Mouse (Mus musculus): ENCODE results near the gene Cbx4. TPM values are rescaled to one million over a fixed set of nuclear protein-coding genes. Genes with fewer than 3 reads are reported as not detected.
"Not testable (repeated sequence)": the region's sequence is repeated elsewhere in the genome, so short reads cannot be mapped to it uniquely, and the experiment has no call there.

Gene Cbx4
- polyA plus RNA-seq, 1 experiment from 2014 or later = 9.8 TPM

- H3K36me3 ChIP-seq = no peaks in the 10 kb centered on the region
- H3K4me1 ChIP-seq (replicated peaks) = peaks cover 20% of the 10 kb centered on the region
- no peak overlapping the region for H3K27ac ChIP-seq
- H3K9me3 ChIP-seq = no peaks in the 10 kb centered on the region
- H3K4me2 ChIP-seq = no peak overlapping the region
- H3K27me3 ChIP-seq = 0 out of 2 replicates have a peak, but pooled peaks cover 3% of the 10 kb centered on the region
- H3K4me3 ChIP-seq (replicated peaks) = no peak overlapping the region
- no peak for ATAC-seq (ENCODE audit: insufficient number of reproducible peaks, insufficient read depth, low FRiP score, low TSS enrichment, low read depth)
- 79% methylated on average over 10 of the region's 10 CpGs for WGBS
- H3K9ac ChIP-seq (replicated peaks) = no peak overlapping the region
Measured at GRCm38 (mm10) chr11:119108573-119109263, 22.7 kb upstream of the Cbx4 start.

- Histone ChIP-seq H3K27me3 (peaks cover 6% of the 10 kb centered on the region; the same call in 1 of the 2 replicates), H3K4me3 (replicated peaks) (no peak overlapping the region), H3K4me1 (replicated peaks) (peaks cover 20% of the 10 kb centered on the region), H3K9me3 (no peaks in the 10 kb centered on the region), H3K9ac (replicated peaks) (no peak overlapping the region), H3K4me2 (no peak overlapping the region), H3K27ac (no peak overlapping the region), H3K36me3 (no peaks in the 10 kb centered on the region)
- 71% methylated on average over 6 of the region's 6 CpGs for WGBS
- ATAC-seq (ENCODE audit: insufficient number of reproducible peaks, insufficient read depth, low FRiP score, low TSS enrichment, low read depth) = no peak
Measured at GRCm38 (mm10) chr11:119106289-119106688, 20.3 kb upstream of the Cbx4 start.

- Histone ChIP-seq H3K36me3 (no peaks in the 10 kb centered on the region), H3K9me3 (no peaks in the 10 kb centered on the region), H3K9ac (replicated peaks) (no peak overlapping the region), H3K27me3 (peaks cover 6% of the 10 kb centered on the region; the same call in 1 of the 2 replicates), H3K4me3 (replicated peaks) (no peak overlapping the region), H3K4me1 (replicated peaks) (peaks cover 20% of the 10 kb centered on the region), H3K27ac (no peak overlapping the region), H3K4me2 (no peak overlapping the region)
- 34% methylated on average over 8 of the region's 8 CpGs for WGBS
- ATAC-seq (ENCODE audit: insufficient number of reproducible peaks, insufficient read depth, low FRiP score, low TSS enrichment, low read depth) = no peak
Measured at GRCm38 (mm10) chr11:119105748-119106147, 19.7 kb upstream of the Cbx4 start.

- Histone ChIP-seq H3K4me3 (replicated peaks) (no peak overlapping the region), H3K27me3 (peaks cover 6% of the 10 kb centered on the region; the same call in 1 of the 2 replicates), H3K9me3 (no peaks in the 10 kb centered on the region), H3K4me1 (replicated peaks) (peaks cover 20% of the 10 kb centered on the region), H3K27ac (no peak overlapping the region), H3K9ac (replicated peaks) (no peak overlapping the region), H3K36me3 (no peaks in the 10 kb centered on the region), H3K4me2 (no peak overlapping the region)
- no peak for ATAC-seq (ENCODE audit: insufficient number of reproducible peaks, insufficient read depth, low FRiP score, low TSS enrichment, low read depth)
- 69% methylated on average over 7 of the region's 7 CpGs for WGBS
Measured at GRCm38 (mm10) chr11:119105071-119105609, 19.1 kb upstream of the Cbx4 start.

GRCm38 (mm10) chr11:119103991-119104390 is 18.0 kb upstream of the Cbx4 start:
- H3K27me3 ChIP-seq = peaks cover 9% of the 10 kb centered on the region
- H3K4me2 ChIP-seq = no peak overlapping the region
- H3K9me3 ChIP-seq = no peaks in the 10 kb centered on the region
- no peaks in the 10 kb centered on the region for H3K36me3 ChIP-seq
- ATAC-seq (ENCODE audit: insufficient number of reproducible peaks, insufficient read depth, low FRiP score, low TSS enrichment, low read depth) = no peak
- H3K4me3 ChIP-seq (replicated peaks) = no peak overlapping the region
- no peak overlapping the region for H3K9ac ChIP-seq (replicated peaks)
- no peak overlapping the region for H3K27ac ChIP-seq
- H3K4me1 ChIP-seq (replicated peaks) = peaks cover 20% of the 10 kb centered on the region
- whole genome bisulfite sequencing = 90% methylated on average over 3 of the region's 3 CpGs

- H3K4me2 ChIP-seq; H3K9ac ChIP-seq (replicated peaks); H3K4me3 ChIP-seq (replicated peaks); H3K27ac ChIP-seq; ATAC-seq (ENCODE audit: insufficient number of reproducible peaks, insufficient read depth, low FRiP score, low TSS enrichment, low read depth); H3K4me1 ChIP-seq (replicated peaks); H3K9me3 ChIP-seq; H3K36me3 ChIP-seq: not testable (repeated sequence)
- 80% methylated on average over 4 of the region's 4 CpGs for WGBS
- peaks cover 31% of the 10 kb centered on the region for H3K27me3 ChIP-seq
Measured at GRCm38 (mm10) chr11:119100355-119100754, 14.3 kb upstream of the Cbx4 start.

GRCm38 (mm10) chr11:119098202-119098601 is 12.2 kb upstream of the Cbx4 start:
- H3K27me3 ChIP-seq = peaks cover 41% of the 10 kb centered on the region

GRCm38 (mm10) chr11:119095441-119095840 is 9.4 kb upstream of the Cbx4 start:
- Histone ChIP-seq H3K27me3 (peaks cover 48% of the 10 kb centered on the region), H3K27ac (no peak overlapping the region), H3K4me1 (replicated peaks) (peaks cover 10% of the 10 kb centered on the region; the same call in 1 of the 2 replicates), H3K4me3 (replicated peaks) (no peak overlapping the region), H3K9ac (replicated peaks) (no peak overlapping the region), H3K9me3 (no peaks in the 10 kb centered on the region), H3K4me2 (no peak overlapping the region), H3K36me3 (no peaks in the 10 kb centered on the region)
- WGBS = 60% methylated on average over 3 of the region's 3 CpGs
- no peak for ATAC-seq (ENCODE audit: insufficient number of reproducible peaks, insufficient read depth, low FRiP score, low TSS enrichment, low read depth)

More at GRCm38 (mm10) chr11:119098202-119098601, 12.2 kb upstream of the Cbx4 start:
- Histone ChIP-seq H3K9ac (replicated peaks) (no peak overlapping the region), H3K27ac (no peak overlapping the region), H3K36me3 (no peaks in the 10 kb centered on the region), H3K4me1 (replicated peaks) (no peaks in the 10 kb centered on the region), H3K9me3 (no peaks in the 10 kb centered on the region), H3K4me2 (no peak overlapping the region), H3K4me3 (replicated peaks) (no peak overlapping the region)
- WGBS = 72% methylated on average over 4 of the region's 4 CpGs
- no peak for ATAC-seq (ENCODE audit: insufficient number of reproducible peaks, insufficient read depth, low FRiP score, low TSS enrichment, low read depth)

GRCm38 (mm10) chr11:119093322-119093721 is 7.3 kb upstream of the Cbx4 start:
- no peak for ATAC-seq (ENCODE audit: insufficient number of reproducible peaks, insufficient read depth, low FRiP score, low TSS enrichment, low read depth)
- peaks cover 32% of the 10 kb centered on the region for H3K4me1 ChIP-seq (replicated peaks)
- no peak overlapping the region for H3K27ac ChIP-seq
- H3K36me3 ChIP-seq = no peaks in the 10 kb centered on the region
- no peak overlapping the region for H3K4me3 ChIP-seq (replicated peaks)
- no peak overlapping the region for H3K9ac ChIP-seq (replicated peaks)
- no peak overlapping the region for H3K4me2 ChIP-seq
- H3K27me3 ChIP-seq = peaks cover 66% of the 10 kb centered on the region
- H3K9me3 ChIP-seq = no peaks in the 10 kb centered on the region
- WGBS = 47% methylated on average over 1 of the region's 1 CpGs

- 60% methylated on average over 3 of the region's 3 CpGs for WGBS
- H3K9ac ChIP-seq (replicated peaks) = no peak overlapping the region
- peaks cover 42% of the 10 kb centered on the region for H3K4me1 ChIP-seq (replicated peaks)
- H3K4me3 ChIP-seq (replicated peaks) = no peak overlapping the region
- peaks cover 71% of the 10 kb centered on the region for H3K27me3 ChIP-seq
- H3K9me3 ChIP-seq = no peaks in the 10 kb centered on the region
- no peak overlapping the region for H3K27ac ChIP-seq
- no peak overlapping the region for H3K4me2 ChIP-seq
- no peaks in the 10 kb centered on the region for H3K36me3 ChIP-seq
- ATAC-seq (ENCODE audit: insufficient number of reproducible peaks, insufficient read depth, low FRiP score, low TSS enrichment, low read depth) = no peak
Measured at GRCm38 (mm10) chr11:119092286-119092685, 6.3 kb upstream of the Cbx4 start.

- Histone ChIP-seq H3K4me1 (replicated peaks) (peaks cover 49% of the 10 kb centered on the region), H3K9me3 (no peaks in the 10 kb centered on the region), H3K27ac (no peak overlapping the region), H3K9ac (replicated peaks) (no peak overlapping the region), H3K4me3 (replicated peaks) (peak overlapping the region; percentile 57), H3K27me3 (peaks cover 71% of the 10 kb centered on the region), H3K4me2 (peak overlapping the region; percentile 95), H3K36me3 (no peaks in the 10 kb centered on the region)
- ATAC-seq (ENCODE audit: insufficient number of reproducible peaks, insufficient read depth, low FRiP score, low TSS enrichment, low read depth) = no peak; the same call in 1 of the 2 replicates
- 2% methylated on average over 8 of the region's 8 CpGs for WGBS
Measured at GRCm38 (mm10) chr11:119091598-119091991, 5.6 kb upstream of the Cbx4 start.

All from limb, embryonic 12.5 days (tissue).